Mouse (Mus musculus) urinary bladder, postnatal 25 days (tissue): Measurements from ENCODE around the gene Fzr1.

Source experiments
- DNase-seq: peaks from one replicate; pipeline ENCODE4 v3.0.0; 2022; ENCODE audit warnings: low spot score

The Fzr1 gene

GRCm38 (mm10) chr10:81355533-81355932, 22.8 kb downstream of the Fzr1 start:
- no peak for DNase-seq

DNA sequence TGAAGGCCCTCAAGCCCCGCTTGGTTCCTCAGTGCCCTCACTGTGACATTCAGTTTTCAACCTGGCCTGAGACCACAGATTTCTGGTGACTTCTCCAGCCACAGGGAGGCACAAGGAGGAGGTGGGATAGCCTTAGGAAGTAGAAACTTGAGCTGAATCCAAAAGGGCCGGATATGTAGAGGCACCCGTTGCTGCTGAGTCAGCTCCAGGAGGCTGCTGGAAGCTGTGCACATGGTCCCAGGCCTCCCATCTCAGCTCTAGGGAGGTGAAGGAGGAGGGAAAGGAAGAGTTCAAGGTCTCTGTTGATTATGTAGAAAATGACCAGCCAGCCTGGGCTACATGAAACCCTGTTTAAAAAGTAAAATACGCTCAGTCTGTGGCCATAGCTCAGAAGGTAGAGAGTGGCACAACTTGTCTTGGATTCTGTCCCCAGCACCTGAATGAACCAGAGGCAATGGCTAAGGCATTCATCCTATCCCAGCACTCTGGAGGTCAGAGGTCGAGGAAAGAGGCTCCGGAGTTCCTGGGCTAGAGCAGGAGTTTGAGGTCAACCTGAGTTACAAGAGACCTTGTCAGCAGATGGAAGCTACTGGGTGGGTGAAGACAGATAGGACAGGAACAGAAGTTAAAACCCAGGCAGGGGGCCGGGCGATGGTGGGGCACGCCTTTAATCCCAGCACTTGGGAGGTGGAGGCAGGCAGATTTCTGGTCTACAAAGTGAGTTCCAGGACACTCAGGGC, 23.4 kb downstream of the Fzr1 start:
- no peak for DNase-seq

GRCm38 (mm10) chr10:81351678-81352291, 26.5 kb downstream of the Fzr1 start:
- DNase-seq: no peak

- peak; percentile 96 for DNase-seq
Observed at GRCm38 (mm10) chr10:81350351-81351063, 27.8 kb downstream of the Fzr1 start, which contains the start of gene Hmg20b. TSS of gene Hmg20b (minus strand) at chr10:81350480.

DNA sequence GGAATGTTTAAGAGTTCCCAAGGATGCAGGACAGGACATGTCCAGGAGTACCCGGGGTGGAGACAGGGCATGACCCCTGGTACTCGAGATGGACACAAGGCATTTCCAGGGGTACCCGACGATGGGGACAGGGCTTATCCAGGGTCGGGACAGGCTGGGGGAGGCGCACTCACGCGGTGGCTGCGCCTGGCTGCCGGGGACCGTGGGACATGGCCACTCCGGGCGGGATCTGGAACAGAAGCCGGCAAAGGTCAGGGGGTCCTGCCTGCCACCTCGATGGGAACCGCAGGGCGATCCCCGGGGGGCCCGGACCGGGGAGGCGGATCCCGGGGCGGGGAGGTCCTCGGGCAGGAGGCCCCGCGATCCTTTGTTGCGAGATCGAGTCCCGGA, 28.4 kb downstream of the Fzr1 start:
- DNase-seq: no peak

DNA sequence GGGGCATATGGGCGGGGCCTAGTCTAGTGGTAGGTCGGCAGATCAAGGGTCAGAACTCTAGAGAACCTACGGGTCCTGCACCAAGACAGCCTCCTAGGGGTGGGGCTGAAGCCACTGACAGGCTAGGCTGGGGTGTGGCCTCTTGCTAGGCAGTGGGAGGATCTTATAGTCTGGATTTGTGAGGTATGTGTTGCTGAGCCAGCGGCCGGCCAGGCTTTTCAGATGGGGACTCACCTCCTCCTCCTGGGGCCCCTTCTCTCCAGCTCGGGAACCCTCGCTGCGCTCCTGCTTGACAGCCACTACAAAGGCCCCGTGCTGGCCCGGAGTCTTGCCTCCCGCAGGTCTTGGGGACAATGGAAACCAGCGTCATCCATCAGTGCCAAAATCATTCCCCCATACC, 29.2 kb downstream of the Fzr1 start:
- no peak for DNase-seq

- peak; percentile 49 for DNase-seq
Observed at GRCm38 (mm10) chr10:81346453-81347067, 31.8 kb downstream of the Fzr1 start.

GRCm38 (mm10) chr10:81345162-81345534, 33.2 kb downstream of the Fzr1 start:
- DNase-seq: no peak

DNA sequence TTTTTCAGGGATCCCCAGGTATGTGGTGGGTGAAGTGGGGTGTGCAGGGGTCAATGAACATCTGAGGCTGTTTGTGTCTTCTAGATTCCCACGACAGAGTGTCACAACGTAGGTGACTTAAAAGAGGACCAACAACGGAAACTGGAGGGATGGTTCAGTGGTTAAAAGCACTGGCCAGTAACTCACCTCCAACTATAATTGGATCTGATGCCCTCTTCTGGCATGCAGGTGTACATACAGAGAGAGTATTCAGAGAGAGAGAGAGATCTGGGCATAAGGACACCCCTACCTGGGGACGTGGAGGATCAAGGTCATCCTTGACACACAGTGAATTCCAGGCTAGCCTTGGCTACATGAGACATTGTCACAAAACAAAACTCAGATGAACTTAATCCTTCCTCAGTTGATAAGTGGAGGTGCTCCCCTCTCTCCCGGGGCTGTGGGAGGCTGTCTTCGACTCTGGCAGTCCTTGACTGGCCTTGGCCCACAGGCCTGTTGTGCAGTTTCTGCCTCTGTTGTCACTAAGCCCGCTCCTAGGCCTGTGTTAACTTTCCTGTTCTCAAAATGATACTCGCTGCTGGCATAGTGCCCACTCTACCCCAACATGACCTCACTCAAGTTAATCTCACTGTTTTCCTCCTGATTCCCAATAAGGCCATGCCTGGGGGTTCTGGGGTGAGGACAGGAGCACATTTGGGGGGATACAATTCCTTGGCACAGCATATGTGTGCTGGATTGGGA, 33.7 kb downstream of the Fzr1 start:
- no peak for DNase-seq

GRCm38 (mm10) chr10:81342686-81343505, 35.4 kb downstream of the Fzr1 start, which contains the start of gene Gipc3:
TSS of gene Gipc3 (minus strand) at chr10:81343266.
- DNase-seq: no peak

- peak; percentile 75 for DNase-seq
Observed at GRCm38 (mm10) chr10:81341333-81341949, 36.9 kb downstream of the Fzr1 start.

- DNase-seq: no peak
Observed at GRCm38 (mm10) chr10:81340551-81341332, 37.6 kb downstream of the Fzr1 start.

GRCm38 (mm10) chr10:81336558-81336957, 41.8 kb downstream of the Fzr1 start:
- DNase-seq: no peak

GRCm38 (mm10) chr10:81335393-81336340, 42.6 kb downstream of the Fzr1 start:
- no peak for DNase-seq

GRCm38 (mm10) chr10:81334324-81334723, 44.0 kb downstream of the Fzr1 start:
- no peak for DNase-seq

GRCm38 (mm10) chr10:81332277-81332676, 46.0 kb downstream of the Fzr1 start:
- no peak for DNase-seq

- no peak for DNase-seq
Observed at GRCm38 (mm10) chr10:81330007-81330406, 48.3 kb downstream of the Fzr1 start.

GRCm38 (mm10) chr10:81329194-81329975, 48.9 kb downstream of the Fzr1 start:
- DNase-seq: no peak
